Mouse (Mus musculus): ENCODE data around the gene Zfp276. TPM values are rescaled to one million over a fixed set of nuclear protein-coding genes. Genes with fewer than 3 reads are reported as not detected.
A peak's percentile ranks its signal among the peaks of the same experiment; 100 is the strongest.

The Zfp276 gene
- polyA plus RNA-seq, 1 experiment from 2014 or later, result 18.2 TPM

- H3K4me3 ChIP-seq, result no peak overlapping the region
- peaks cover 14% of the 10 kb centered on the region for H3K4me1 ChIP-seq (replicated peaks)
- H3K4me2 ChIP-seq, result no peak overlapping the region
- H3K27me3 ChIP-seq (replicated peaks), result peaks cover 29% of the 10 kb centered on the region
- H3K9ac ChIP-seq, result no peak overlapping the region
- H3K27ac ChIP-seq (ENCODE audit: poor library complexity, severe bottlenecking), result no peak overlapping the region
- WGBS, result 32% methylated on average over 7 of the region's 7 CpGs
- H3K36me3 ChIP-seq, result peaks cover 27% of the 10 kb centered on the region
- no peak for ATAC-seq (ENCODE audit: insufficient number of reproducible peaks, low FRiP score)
- H3K9me3 ChIP-seq (replicated peaks), result no peaks in the 10 kb centered on the region
These were observed 21.4 kb upstream of the Zfp276 start for GRCm38 (mm10) chr8:123232553-123232952.

- Histone ChIP-seq H3K27me3 (replicated peaks) (peaks cover 29% of the 10 kb centered on the region), H3K27ac (ENCODE audit: poor library complexity, severe bottlenecking) (no peak overlapping the region), H3K9me3 (replicated peaks) (no peaks in the 10 kb centered on the region), H3K36me3 (peaks cover 19% of the 10 kb centered on the region), H3K4me2 (no peak overlapping the region), H3K9ac (no peak overlapping the region), H3K4me3 (no peak overlapping the region), H3K4me1 (replicated peaks) (peaks cover 14% of the 10 kb centered on the region)
- 56% methylated on average over 13 of the region's 13 CpGs for WGBS
- no peak for ATAC-seq (ENCODE audit: insufficient number of reproducible peaks, low FRiP score)
These were observed 20.7 kb upstream of the Zfp276 start for GRCm38 (mm10) chr8:123233300-123233699.

DNA sequence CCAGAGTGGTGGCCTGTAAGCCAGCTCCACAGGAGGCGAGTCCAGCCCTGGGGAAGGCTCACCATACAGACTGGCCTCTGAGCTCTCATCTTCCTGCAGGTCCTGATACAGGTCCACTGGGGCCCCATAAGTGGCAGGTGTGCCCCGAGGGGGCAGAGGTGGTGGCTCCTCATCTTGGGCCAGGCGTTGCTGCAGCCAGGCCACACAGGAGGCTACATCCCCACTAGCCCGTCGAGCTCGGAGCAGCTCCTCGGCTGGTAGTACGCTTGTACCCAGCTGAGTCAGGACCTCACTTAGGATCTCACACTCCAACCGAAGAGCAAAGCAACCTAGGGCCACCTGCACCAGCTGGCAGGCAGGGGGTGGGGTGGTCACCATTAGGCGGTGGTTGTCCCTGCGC, 20.2 kb upstream of the Zfp276 start:
- WGBS, result 73% methylated on average over 11 of the region's 11 CpGs
- peaks cover 29% of the 10 kb centered on the region for H3K27me3 ChIP-seq (replicated peaks)
- no peak overlapping the region for H3K27ac ChIP-seq (ENCODE audit: poor library complexity, severe bottlenecking)
- H3K4me3 ChIP-seq, result no peak overlapping the region
- H3K9ac ChIP-seq, result no peak overlapping the region
- peaks cover 14% of the 10 kb centered on the region for H3K4me1 ChIP-seq (replicated peaks)
- peaks cover 15% of the 10 kb centered on the region for H3K36me3 ChIP-seq
- no peak for ATAC-seq (ENCODE audit: insufficient number of reproducible peaks, low FRiP score)
- no peaks in the 10 kb centered on the region for H3K9me3 ChIP-seq (replicated peaks)
- no peak overlapping the region for H3K4me2 ChIP-seq

DNA sequence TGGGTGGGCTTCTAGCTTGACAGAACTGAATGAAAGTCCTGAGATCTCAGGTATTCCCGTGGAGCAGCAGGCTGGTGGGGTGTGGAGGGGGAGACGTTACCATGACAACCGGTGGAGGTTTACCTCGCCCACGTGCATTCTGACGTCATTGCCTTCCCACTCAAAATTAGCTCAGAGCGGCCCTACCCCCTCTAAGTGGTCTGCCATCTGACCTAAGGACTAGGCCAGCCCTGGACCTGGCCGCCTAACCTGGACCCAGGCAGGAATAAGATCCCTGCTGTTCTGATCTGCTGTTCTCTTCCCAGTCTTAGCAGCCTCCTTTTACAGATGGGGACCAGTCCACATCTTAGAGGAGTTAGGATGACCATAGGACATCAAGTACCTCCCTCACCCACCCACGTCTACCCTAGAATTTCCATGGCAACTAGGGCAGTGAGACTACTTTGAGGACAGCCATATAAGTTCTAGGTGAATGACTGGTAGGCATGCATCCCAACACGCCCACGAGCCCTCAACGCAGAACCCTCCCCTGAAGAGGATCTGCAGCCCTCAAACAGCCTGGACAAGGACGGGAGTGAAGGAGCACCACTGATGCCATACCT, 19.0 kb upstream of the Zfp276 start:
- ATAC-seq (ENCODE audit: insufficient number of reproducible peaks, low FRiP score), result 0 out of 2 replicates have a peak, but pooled peaks have one; percentile 1
- H3K9ac ChIP-seq, result peak overlapping the region; percentile 64
- H3K36me3 ChIP-seq, result peaks cover 3% of the 10 kb centered on the region; the same call in 1 of the 2 replicates
- 38% methylated on average over 13 of the region's 13 CpGs for WGBS
- peak overlapping the region; percentile 89 for H3K4me2 ChIP-seq
- H3K9me3 ChIP-seq (replicated peaks), result no peaks in the 10 kb centered on the region
- H3K4me3 ChIP-seq, result peak overlapping the region; percentile 59
- peaks cover 14% of the 10 kb centered on the region for H3K4me1 ChIP-seq (replicated peaks)
- H3K27ac ChIP-seq (ENCODE audit: poor library complexity, severe bottlenecking), result no peak overlapping the region
- H3K27me3 ChIP-seq (replicated peaks), result peaks cover 31% of the 10 kb centered on the region

DNA sequence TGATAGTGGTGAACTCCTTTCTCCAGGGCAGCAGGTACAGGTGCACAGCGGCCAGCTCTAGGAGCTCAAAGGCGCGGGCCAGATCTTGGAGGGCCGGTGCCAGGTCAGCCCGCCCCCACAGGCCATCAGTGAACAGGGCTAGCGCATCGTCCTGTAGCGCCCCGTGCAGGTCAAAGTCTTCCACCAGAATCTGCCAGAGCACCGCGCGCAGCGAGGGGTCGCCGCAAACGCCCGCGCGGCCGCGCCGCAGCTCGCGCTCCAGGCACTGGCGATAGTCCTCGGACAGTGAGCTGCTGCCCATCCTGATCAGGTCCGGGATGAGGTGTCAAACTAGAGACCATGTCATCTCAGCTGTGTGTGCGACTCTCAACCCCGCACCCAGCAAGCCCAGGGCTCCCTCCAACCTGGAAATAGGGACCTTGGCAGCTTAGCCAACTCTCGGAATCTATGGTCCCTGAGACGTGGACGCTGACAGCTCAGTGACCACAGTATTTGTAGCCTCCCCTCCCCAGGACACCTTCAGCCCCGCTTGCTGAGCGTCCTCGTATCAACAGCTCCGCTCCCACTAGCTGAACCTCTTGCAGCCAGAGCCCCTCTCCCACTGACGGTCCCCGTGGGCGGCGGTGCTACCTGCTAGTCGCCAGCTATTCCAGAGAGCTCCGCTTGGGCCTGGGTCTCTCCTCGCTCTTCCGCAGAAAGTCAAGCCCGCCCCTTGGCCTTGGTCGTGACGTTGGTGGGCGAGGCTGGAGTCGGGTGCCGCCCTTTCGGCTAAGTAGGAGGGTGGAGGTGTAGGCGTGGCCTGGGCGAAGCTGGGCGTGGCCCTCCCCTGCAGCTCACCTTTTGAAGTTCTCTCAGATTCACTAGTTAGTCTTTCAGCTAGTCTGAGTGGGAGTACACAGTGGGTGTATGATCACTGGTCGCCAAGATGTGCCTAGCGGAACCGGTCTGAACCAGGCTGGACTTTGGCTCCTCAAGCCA, 18.2 kb upstream of the Zfp276 start, which contains the start of gene Spata2l:
TSS of gene Spata2l (minus strand) at position 714 of the 978 bp plus-strand sequence.
- peaks cover 31% of the 10 kb centered on the region for H3K27me3 ChIP-seq (replicated peaks)
- H3K27ac ChIP-seq (ENCODE audit: poor library complexity, severe bottlenecking), result no peak within 1 kb of the TSS
- no peaks in the 10 kb centered on the region for H3K36me3 ChIP-seq
- peak within 1 kb of the TSS; percentile 89 for H3K4me2 ChIP-seq
- WGBS, result 2% methylated on average over 57 of the region's 57 CpGs
- peak within 1 kb of the TSS; percentile 59 for H3K4me3 ChIP-seq
- peaks cover 14% of the 10 kb centered on the region for H3K4me1 ChIP-seq (replicated peaks)
- peak within 1 kb of the TSS; percentile 64 for H3K9ac ChIP-seq
- ATAC-seq (ENCODE audit: insufficient number of reproducible peaks, low FRiP score), result peak; percentile 84
- no peaks in the 10 kb centered on the region for H3K9me3 ChIP-seq (replicated peaks)

GRCm38 (mm10) chr8:123239398-123239797, 14.6 kb upstream of the Zfp276 start:
- Histone ChIP-seq H3K4me1 (replicated peaks) (peaks cover 14% of the 10 kb centered on the region), H3K4me3 (no peak overlapping the region), H3K4me2 (no peak overlapping the region), H3K9ac (no peak overlapping the region), H3K27me3 (replicated peaks) (peaks cover 15% of the 10 kb centered on the region), H3K36me3 (peaks cover 31% of the 10 kb centered on the region), H3K27ac (ENCODE audit: poor library complexity, severe bottlenecking) (no peak overlapping the region), H3K9me3 (replicated peaks) (no peaks in the 10 kb centered on the region)
- no peak for ATAC-seq (ENCODE audit: insufficient number of reproducible peaks, low FRiP score)
- WGBS, result 84% methylated on average over 10 of the region's 10 CpGs

- Histone ChIP-seq H3K27me3 (replicated peaks) (0 out of 2 replicates have a peak, but pooled peaks cover 3% of the 10 kb centered on the region), H3K36me3 (peaks cover 60% of the 10 kb centered on the region), H3K9me3 (replicated peaks) (no peaks in the 10 kb centered on the region), H3K9ac (no peak overlapping the region), H3K4me2 (no peak overlapping the region), H3K4me3 (no peak overlapping the region), H3K27ac (ENCODE audit: poor library complexity, severe bottlenecking) (no peak overlapping the region), H3K4me1 (replicated peaks) (no peaks in the 10 kb centered on the region)
- no peak for ATAC-seq (ENCODE audit: insufficient number of reproducible peaks, low FRiP score)
- WGBS, result 76% methylated on average over 7 of the region's 7 CpGs
These were observed 11.7 kb upstream of the Zfp276 start for GRCm38 (mm10) chr8:123242107-123242923.

GRCm38 (mm10) chr8:123243053-123243452, 10.9 kb upstream of the Zfp276 start:
- peaks cover 67% of the 10 kb centered on the region for H3K36me3 ChIP-seq
- H3K4me2 ChIP-seq, result no peak overlapping the region
- no peaks in the 10 kb centered on the region for H3K9me3 ChIP-seq (replicated peaks)
- WGBS, result 66% methylated on average over 11 of the region's 11 CpGs
- no peak overlapping the region for H3K27ac ChIP-seq (ENCODE audit: poor library complexity, severe bottlenecking)
- 0 out of 2 replicates have a peak, but pooled peaks cover 3% of the 10 kb centered on the region for H3K27me3 ChIP-seq (replicated peaks)
- no peak for ATAC-seq (ENCODE audit: insufficient number of reproducible peaks, low FRiP score)
- H3K9ac ChIP-seq, result no peak overlapping the region
- no peaks in the 10 kb centered on the region for H3K4me1 ChIP-seq (replicated peaks)
- no peak overlapping the region for H3K4me3 ChIP-seq

DNA sequence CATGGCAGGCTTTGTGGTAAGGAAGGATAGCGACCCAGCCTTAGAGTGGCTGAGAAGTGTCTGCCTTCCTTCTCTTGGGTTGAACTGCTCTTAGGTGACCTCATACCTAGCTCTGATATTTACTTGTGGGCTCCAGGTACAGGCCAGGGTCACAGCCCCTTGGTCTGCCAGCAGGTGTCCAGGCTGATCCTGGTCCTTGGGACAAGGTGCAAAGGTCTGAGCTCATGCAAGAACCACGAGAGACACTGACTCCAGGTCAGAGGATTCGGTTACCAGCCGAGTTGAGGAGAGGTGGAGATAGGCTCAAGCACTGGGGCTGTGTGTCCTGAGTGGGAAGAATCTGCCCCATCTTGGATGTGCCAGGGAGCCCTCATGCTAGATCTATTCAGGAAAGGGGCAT, 9.6 kb upstream of the Zfp276 start:
- Histone ChIP-seq H3K4me1 (replicated peaks) (no peaks in the 10 kb centered on the region), H3K9me3 (replicated peaks) (no peaks in the 10 kb centered on the region), H3K27me3 (replicated peaks) (0 out of 2 replicates have a peak, but pooled peaks cover 3% of the 10 kb centered on the region), H3K4me3 (no peak overlapping the region), H3K4me2 (no peak overlapping the region), H3K9ac (no peak overlapping the region), H3K36me3 (peaks cover 80% of the 10 kb centered on the region), H3K27ac (ENCODE audit: poor library complexity, severe bottlenecking) (no peak overlapping the region)
- 87% methylated on average over 4 of the region's 4 CpGs for whole genome bisulfite sequencing
- ATAC-seq (ENCODE audit: insufficient number of reproducible peaks, low FRiP score), result no peak

DNA sequence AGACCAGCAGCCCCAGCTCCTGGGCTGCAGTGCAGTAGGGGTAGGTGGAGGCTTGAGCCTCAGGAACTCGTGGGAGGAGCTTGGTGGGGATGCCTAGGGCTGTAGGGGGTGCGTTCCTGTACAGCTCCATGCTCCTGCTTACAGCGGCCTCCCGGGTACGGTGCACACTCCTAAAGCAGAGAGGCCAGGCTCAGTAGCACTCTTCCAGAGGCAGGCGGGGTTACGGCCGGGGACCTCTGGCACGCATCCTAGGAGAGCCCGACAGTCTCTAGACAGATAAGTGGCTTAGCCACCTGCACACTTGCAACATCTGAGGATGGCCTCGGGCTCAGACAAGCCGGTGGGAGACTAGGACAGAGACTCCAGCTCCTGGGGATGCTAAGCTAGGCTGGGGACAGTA, 8.5 kb upstream of the Zfp276 start:
- no peak overlapping the region for H3K4me3 ChIP-seq
- no peaks in the 10 kb centered on the region for H3K9me3 ChIP-seq (replicated peaks)
- H3K4me1 ChIP-seq (replicated peaks), result no peaks in the 10 kb centered on the region
- H3K36me3 ChIP-seq, result peaks cover 89% of the 10 kb centered on the region
- no peak for ATAC-seq (ENCODE audit: insufficient number of reproducible peaks, low FRiP score)
- H3K4me2 ChIP-seq, result no peak overlapping the region
- no peaks in the 10 kb centered on the region for H3K27me3 ChIP-seq (replicated peaks)
- WGBS, result 82% methylated on average over 12 of the region's 12 CpGs
- no peak overlapping the region for H3K27ac ChIP-seq (ENCODE audit: poor library complexity, severe bottlenecking)
- no peak overlapping the region for H3K9ac ChIP-seq
